Mouse (Mus musculus) ES-E14 (cell line): ENCODE measurements at regions not wholly inside any gene's neighbourhood (a gene's known extent, or its start where the extent isn't known, plus 50 kb on each side); places are given as distances from the start of the nearest gene placed in this dataset.

Experiments
- HCFC1 ChIP-seq: IDR thresholded peaks from 2 replicates; pipeline ENCODE4 v1.6.1; 2012; ENCODE audit warnings: low read length, inconsistent platforms, borderline replicate concordance; ENCODE audit not compliant: insufficient read depth
- MAFK ChIP-seq: IDR thresholded peaks from 2 replicates; pipeline ENCODE4 v1.6.1; 2014; ENCODE audit warnings: mild to moderate bottlenecking, low read depth, low read length, inconsistent platforms; ENCODE audit not compliant: insufficient read depth
- ZNF384 ChIP-seq: IDR thresholded peaks from 2 replicates; pipeline ENCODE4 v1.6.1; 2012; ENCODE audit warnings: low read depth, low read length, inconsistent platforms

DNA sequence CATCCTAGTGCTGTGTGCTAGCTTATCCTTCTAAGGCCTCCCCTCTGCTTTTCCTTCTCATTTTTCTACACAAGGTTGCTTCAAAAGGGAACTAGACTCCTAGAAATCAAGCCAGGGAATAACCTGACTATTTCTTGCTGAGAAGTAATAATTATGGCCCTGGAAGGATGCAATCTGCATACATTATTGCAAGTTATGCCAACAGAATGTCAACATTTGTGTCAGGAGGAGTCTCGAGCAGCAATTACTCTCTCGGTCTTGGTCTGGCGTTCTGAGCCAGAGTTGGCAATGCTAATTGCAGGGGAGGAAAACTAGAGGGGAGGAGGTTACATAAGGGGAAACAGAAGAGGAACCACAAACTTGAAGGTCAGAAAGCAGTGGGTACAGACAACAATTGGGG is 441.3 kb upstream of the Brinp1 start:
- no peak for TF ChIP-seq ZNF384
- TF ChIP-seq MAFK: no peak
- no peak for TF ChIP-seq HCFC1
